Mouse (Mus musculus) adrenal gland (tissue): ENCODE data around the gene Nell2.

Experiments
- intact Hi-C: fragments of 180-260 bp; cut with DNase I; formaldehyde crosslinking; loops from one replicate; pipeline ENCODE4 v1.15.1; 2025

Nell2 gene

GRCm38 (mm10) chr15:95476440-95476839 lies 51.9 kb downstream of the Nell2 start:
- intact Hi-C loops: no loop called here

GRCm38 (mm10) chr15:95473976-95474375 lies 54.4 kb downstream of the Nell2 start:
- intact Hi-C loops: no loop called here

GRCm38 (mm10) chr15:95467195-95467594 lies 61.2 kb downstream of the Nell2 start:
- intact Hi-C loops: no loop called here

GRCm38 (mm10) chr15:95460041-95460566 lies 68.3 kb downstream of the Nell2 start:
- intact Hi-C loops: no loop called here

GRCm38 (mm10) chr15:95444586-95444985 lies 83.8 kb downstream of the Nell2 start:
- intact Hi-C loops: no loop called here

GRCm38 (mm10) chr15:95437740-95438139 lies 90.6 kb downstream of the Nell2 start:
- intact Hi-C loops: no loop called here

GRCm38 (mm10) chr15:95436261-95436660 lies 92.1 kb downstream of the Nell2 start:
- intact Hi-C loops: no loop called here

GRCm38 (mm10) chr15:95431156-95431799 lies 97.1 kb downstream of the Nell2 start:
- intact Hi-C loops: no loop called here

GRCm38 (mm10) chr15:95430000-95430399 lies 98.4 kb downstream of the Nell2 start:
- intact Hi-C loops: no loop called here

GRCm38 (mm10) chr15:95428003-95428663 lies 100.2 kb downstream of the Nell2 start:
- intact Hi-C loops: no loop called here

- intact Hi-C loops: no loop called here
These were observed 103.3 kb downstream of the Nell2 start for GRCm38 (mm10) chr15:95425085-95425484.

GRCm38 (mm10) chr15:95422226-95422950 lies 106.0 kb downstream of the Nell2 start:
- intact Hi-C loops: no loop called here

GRCm38 (mm10) chr15:95418641-95419040 lies 109.7 kb downstream of the Nell2 start:
- intact Hi-C loops: no loop called here

- intact Hi-C loops: no loop called here
These were observed 116.2 kb downstream of the Nell2 start for GRCm38 (mm10) chr15:95411949-95412741.

- intact Hi-C loops: no loop called here
These were observed 118.0 kb downstream of the Nell2 start for GRCm38 (mm10) chr15:95410213-95410843.

- intact Hi-C loops: no loop called here
These were observed 138.0 kb downstream of the Nell2 start for GRCm38 (mm10) chr15:95390347-95390746.

- intact Hi-C loops: no loop called here
These were observed 139.4 kb downstream of the Nell2 start for GRCm38 (mm10) chr15:95388950-95389349.

- intact Hi-C loops: no loop called here
These were observed 147.5 kb downstream of the Nell2 start for GRCm38 (mm10) chr15:95380859-95381258.

- intact Hi-C loops: no loop called here
These were observed 157.5 kb downstream of the Nell2 start for GRCm38 (mm10) chr15:95370720-95371395.

- intact Hi-C loops: no loop called here
These were observed 160.2 kb downstream of the Nell2 start for GRCm38 (mm10) chr15:95368185-95368584.
